Mouse (Mus musculus): ENCODE data around the gene Arhgap10. TPM values are rescaled to one million over a fixed set of nuclear protein-coding genes. Genes with fewer than 3 reads are reported as not detected.

Arhgap10 gene
- polyA plus RNA-seq, 1 experiment from 2014 or later, result 5.1 TPM

GRCm38 (mm10) chr8:77492356-77493058, 25.2 kb downstream of the Arhgap10 start:
- Histone ChIP-seq H3K27ac (replicated peaks) (no peak overlapping the region), H3K4me1 (replicated peaks) (no peaks in the 10 kb centered on the region), H3K36me3 (no peaks in the 10 kb centered on the region), H3K27me3 (no peaks in the 10 kb centered on the region), H3K4me2 (no peak overlapping the region), H3K9ac (no peak overlapping the region), H3K4me3 (no peak overlapping the region), H3K9me3 (no peaks in the 10 kb centered on the region)
- 90% methylated on average over 5 of the region's 5 CpGs for WGBS
- ATAC-seq (ENCODE audit: low FRiP score, low read depth), result no peak

- 94% methylated on average over 10 of the region's 10 CpGs for WGBS
Measured at GRCm38 (mm10) chr8:77491231-77491923, 26.4 kb downstream of the Arhgap10 start.

DNA sequence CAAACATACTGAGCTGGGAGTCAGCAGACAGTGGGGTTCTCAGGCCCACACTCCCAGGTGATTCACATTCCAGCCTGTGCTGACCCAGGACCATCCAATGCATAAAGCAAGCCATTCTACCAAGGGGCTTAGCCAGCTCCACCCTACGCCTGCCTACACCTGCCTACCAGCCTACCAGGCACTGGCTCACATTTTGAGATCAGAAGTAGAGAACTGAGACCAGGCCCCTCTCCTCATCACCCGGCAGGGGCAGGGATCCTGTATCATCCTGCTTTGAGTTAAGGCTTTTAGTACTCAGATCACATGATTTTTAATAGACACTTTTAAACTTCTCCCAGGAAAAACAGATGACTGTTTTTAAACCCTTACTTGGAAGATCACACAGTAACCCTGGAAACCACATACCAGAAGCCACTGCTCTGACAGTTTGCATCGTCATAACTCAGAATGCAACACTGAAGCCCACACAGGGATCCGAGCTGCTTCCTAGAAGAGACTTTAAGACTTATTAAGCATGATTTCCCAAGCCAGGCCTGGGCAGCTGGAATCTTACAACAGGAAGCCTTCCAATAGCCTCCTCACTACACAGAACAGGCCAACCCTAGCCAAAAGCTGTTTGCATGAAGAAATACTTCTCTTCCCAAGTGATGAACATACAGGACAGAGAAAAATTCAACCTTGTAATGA, 27.5 kb downstream of the Arhgap10 start:
- WGBS, result 64% methylated on average over 4 of the region's 4 CpGs

More at GRCm38 (mm10) chr8:77491231-77491923, 26.4 kb downstream of the Arhgap10 start:
- no peaks in the 10 kb centered on the region for H3K27me3 ChIP-seq
- no peaks in the 10 kb centered on the region for H3K36me3 ChIP-seq
- no peaks in the 10 kb centered on the region for H3K4me1 ChIP-seq (replicated peaks)
- no peak overlapping the region for H3K4me3 ChIP-seq
- no peak for ATAC-seq (ENCODE audit: low FRiP score, low read depth)
- no peak overlapping the region for H3K27ac ChIP-seq (replicated peaks)
- no peak overlapping the region for H3K9ac ChIP-seq
- H3K9me3 ChIP-seq, result no peaks in the 10 kb centered on the region
- no peak overlapping the region for H3K4me2 ChIP-seq

GRCm38 (mm10) chr8:77489235-77489634, 28.5 kb downstream of the Arhgap10 start:
- no peak overlapping the region for H3K4me3 ChIP-seq
- no peak overlapping the region for H3K9ac ChIP-seq
- no peak overlapping the region for H3K4me2 ChIP-seq
- no peak for ATAC-seq (ENCODE audit: low FRiP score, low read depth)
- H3K27me3 ChIP-seq, result no peaks in the 10 kb centered on the region
- H3K36me3 ChIP-seq, result no peaks in the 10 kb centered on the region
- H3K9me3 ChIP-seq, result no peaks in the 10 kb centered on the region
- 0 out of 2 replicates have a peak, but pooled peaks cover 3% of the 10 kb centered on the region for H3K4me1 ChIP-seq (replicated peaks)
- WGBS, result 98% methylated on average over 5 of the region's 6 CpGs
- no peak overlapping the region for H3K27ac ChIP-seq (replicated peaks)

More for the DNA sequence above, 27.5 kb downstream of the Arhgap10 start:
- Histone ChIP-seq H3K27ac (replicated peaks) (no peak overlapping the region), H3K9ac (no peak overlapping the region), H3K4me2 (no peak overlapping the region), H3K4me1 (replicated peaks) (no peaks in the 10 kb centered on the region), H3K9me3 (no peaks in the 10 kb centered on the region), H3K4me3 (no peak overlapping the region), H3K36me3 (no peaks in the 10 kb centered on the region), H3K27me3 (no peaks in the 10 kb centered on the region)
- no peak for ATAC-seq (ENCODE audit: low FRiP score, low read depth)

- no peak for ATAC-seq (ENCODE audit: low FRiP score, low read depth)
- Histone ChIP-seq H3K36me3 (no peaks in the 10 kb centered on the region), H3K4me1 (replicated peaks) (0 out of 2 replicates have a peak, but pooled peaks cover 3% of the 10 kb centered on the region), H3K27me3 (no peaks in the 10 kb centered on the region), H3K4me3 (no peak overlapping the region), H3K9ac (no peak overlapping the region), H3K4me2 (no peak overlapping the region), H3K9me3 (no peaks in the 10 kb centered on the region), H3K27ac (replicated peaks) (no peak overlapping the region)
- WGBS, result 69% methylated on average over 4 of the region's 4 CpGs
Measured at GRCm38 (mm10) chr8:77488215-77488606, 29.5 kb downstream of the Arhgap10 start.

DNA sequence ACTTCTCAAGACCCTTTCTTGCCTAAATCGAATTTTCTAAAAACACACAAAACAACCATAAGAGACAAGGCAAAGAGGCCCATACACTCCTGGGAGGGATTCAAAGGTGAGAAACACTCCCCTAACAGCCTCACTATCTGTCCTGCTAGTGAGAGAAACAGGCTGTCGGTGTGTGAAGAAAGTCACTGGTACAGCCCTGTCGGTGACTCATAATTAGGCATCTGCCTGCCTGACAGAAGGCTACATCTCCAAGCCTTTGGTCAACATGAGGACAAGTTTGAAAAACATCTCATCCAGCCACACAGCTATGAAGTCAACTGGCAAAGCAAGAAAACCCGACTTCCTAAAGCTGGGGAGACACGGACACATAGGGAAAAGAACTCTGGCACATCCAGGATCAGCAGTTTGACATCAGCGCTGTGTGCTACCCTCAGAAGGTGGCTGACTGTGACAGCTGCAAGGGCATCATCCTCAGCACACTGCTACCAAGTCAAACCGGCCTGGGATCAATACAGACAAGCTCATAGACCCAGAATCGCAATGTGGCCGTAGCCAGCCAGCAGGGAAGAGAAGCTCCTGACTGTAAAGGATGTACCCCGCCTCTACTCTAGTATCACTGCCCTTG, 30.1 kb downstream of the Arhgap10 start:
- Histone ChIP-seq H3K9ac (no peak overlapping the region), H3K27ac (replicated peaks) (no peak overlapping the region), H3K4me3 (no peak overlapping the region), H3K27me3 (no peaks in the 10 kb centered on the region), H3K4me2 (no peak overlapping the region), H3K9me3 (no peaks in the 10 kb centered on the region), H3K4me1 (replicated peaks) (0 out of 2 replicates have a peak, but pooled peaks cover 3% of the 10 kb centered on the region), H3K36me3 (no peaks in the 10 kb centered on the region)
- WGBS, result 89% methylated on average over 10 of the region's 10 CpGs
- no peak for ATAC-seq (ENCODE audit: low FRiP score, low read depth)

GRCm38 (mm10) chr8:77486749-77487148, 31.0 kb downstream of the Arhgap10 start:
- Histone ChIP-seq H3K27ac (replicated peaks) (no peak overlapping the region), H3K36me3 (no peaks in the 10 kb centered on the region), H3K4me2 (no peak overlapping the region), H3K4me3 (no peak overlapping the region), H3K9me3 (no peaks in the 10 kb centered on the region), H3K9ac (no peak overlapping the region), H3K4me1 (replicated peaks) (0 out of 2 replicates have a peak, but pooled peaks cover 3% of the 10 kb centered on the region), H3K27me3 (no peaks in the 10 kb centered on the region)
- no peak for ATAC-seq (ENCODE audit: low FRiP score, low read depth)
- 80% methylated on average over 2 of the region's 2 CpGs for WGBS

- Histone ChIP-seq H3K4me2 (no peak overlapping the region), H3K36me3 (no peaks in the 10 kb centered on the region), H3K4me3 (no peak overlapping the region), H3K27ac (replicated peaks) (no peak overlapping the region), H3K4me1 (replicated peaks) (0 out of 2 replicates have a peak, but pooled peaks cover 3% of the 10 kb centered on the region), H3K27me3 (no peaks in the 10 kb centered on the region), H3K9ac (no peak overlapping the region), H3K9me3 (no peaks in the 10 kb centered on the region)
- no peak for ATAC-seq (ENCODE audit: low FRiP score, low read depth)
- 74% methylated on average over 5 of the region's 5 CpGs for WGBS
Measured at GRCm38 (mm10) chr8:77484817-77485216, 32.9 kb downstream of the Arhgap10 start.

- Histone ChIP-seq H3K27me3 (no peaks in the 10 kb centered on the region), H3K9ac (no peak overlapping the region), H3K9me3 (no peaks in the 10 kb centered on the region), H3K4me2 (no peak overlapping the region), H3K4me3 (no peak overlapping the region), H3K27ac (replicated peaks) (no peak overlapping the region), H3K4me1 (replicated peaks) (0 out of 2 replicates have a peak, but pooled peaks cover 3% of the 10 kb centered on the region), H3K36me3 (no peaks in the 10 kb centered on the region)
- 57% methylated on average over 7 of the region's 7 CpGs for WGBS
- ATAC-seq (ENCODE audit: low FRiP score, low read depth), result no peak
Measured at GRCm38 (mm10) chr8:77484266-77484665, 33.5 kb downstream of the Arhgap10 start.

- no peaks in the 10 kb centered on the region for H3K36me3 ChIP-seq
Measured at GRCm38 (mm10) chr8:77483676-77484075, 34.1 kb downstream of the Arhgap10 start.

GRCm38 (mm10) chr8:77481791-77482190, 36.0 kb downstream of the Arhgap10 start:
- Histone ChIP-seq H3K4me1 (replicated peaks) (0 out of 2 replicates have a peak, but pooled peaks cover 3% of the 10 kb centered on the region), H3K9me3 (no peaks in the 10 kb centered on the region), H3K27me3 (no peaks in the 10 kb centered on the region), H3K4me3 (no peak overlapping the region), H3K27ac (replicated peaks) (no peak overlapping the region), H3K4me2 (no peak overlapping the region), H3K36me3 (no peaks in the 10 kb centered on the region), H3K9ac (no peak overlapping the region)
- 71% methylated on average over 6 of the region's 6 CpGs for WGBS
- no peak for ATAC-seq (ENCODE audit: low FRiP score, low read depth)

More at GRCm38 (mm10) chr8:77483676-77484075, 34.1 kb downstream of the Arhgap10 start:
- H3K4me1 ChIP-seq (replicated peaks), result 0 out of 2 replicates have a peak, but pooled peaks cover 3% of the 10 kb centered on the region
- H3K4me3 ChIP-seq, result no peak overlapping the region
- no peaks in the 10 kb centered on the region for H3K9me3 ChIP-seq
- no peaks in the 10 kb centered on the region for H3K27me3 ChIP-seq
- 78% methylated on average over 4 of the region's 4 CpGs for WGBS
- H3K9ac ChIP-seq, result no peak overlapping the region
- no peak for ATAC-seq (ENCODE audit: low FRiP score, low read depth)
- H3K4me2 ChIP-seq, result no peak overlapping the region
- H3K27ac ChIP-seq (replicated peaks), result no peak overlapping the region
